Mouse (Mus musculus) lung, adult 2 months (tissue): ENCODE data around the gene Rer1.

Experiments
- CTCF ChIP-seq: fragments of 200-500 bp; IDR thresholded peaks from 2 replicates; pipeline ENCODE4 v1.5.1; 2011; ENCODE audit warnings: mild to moderate bottlenecking, low read length, control low read depth; ENCODE audit not compliant: insufficient read depth
- POLR2A ChIP-seq: fragments of 200-500 bp; IDR thresholded peaks from 2 replicates; pipeline ENCODE4 v1.6.1; 2011; ENCODE audit warnings: low read depth, mild to moderate bottlenecking, control low read depth, low read length, borderline replicate concordance; ENCODE audit errors: extremely low read depth

GRCm38 (mm10) chr4:155126194-155126593 is 40.0 kb upstream of the Rer1 start:
- TF ChIP-seq POLR2A (no peak), CTCF (no peak)
